Mouse (Mus musculus) CH12.LX (cell line): ENCODE data around the gene Klk7.

Source experiments
- CHD1 ChIP-seq: IDR thresholded peaks from 2 replicates; pipeline ENCODE4 v1.6.1; 2012; ENCODE audit warnings: low read depth, low read length, improper control_type of control experiment, inconsistent platforms
- CTCF ChIP-seq, 2 experiments: IDR thresholded peaks in 1 of 2; conservative IDR thresholded peaks in 1 of 2; 2 replicates each; pipeline ENCODE4 v1.5.1; 2011 to 2012; ENCODE audit warnings: low read depth in 2 of 2, low read length in 2 of 2, improper control_type of control experiment in 1 of 2, inconsistent platforms in 1 of 2, mild to moderate bottlenecking in 1 of 2, moderate library complexity in 1 of 2
- POLR2A ChIP-seq: IDR thresholded peaks from 2 replicates; pipeline ENCODE4 v1.6.1; 2011; ENCODE audit warnings: low read depth, mild to moderate bottlenecking, improper control_type of control experiment, low read length
- ZKSCAN1 ChIP-seq: IDR thresholded peaks from 2 replicates; pipeline ENCODE4 v1.6.1; 2012; ENCODE audit warnings: low read depth, inconsistent platforms, low read length, improper control_type of control experiment, borderline replicate concordance

DNA sequence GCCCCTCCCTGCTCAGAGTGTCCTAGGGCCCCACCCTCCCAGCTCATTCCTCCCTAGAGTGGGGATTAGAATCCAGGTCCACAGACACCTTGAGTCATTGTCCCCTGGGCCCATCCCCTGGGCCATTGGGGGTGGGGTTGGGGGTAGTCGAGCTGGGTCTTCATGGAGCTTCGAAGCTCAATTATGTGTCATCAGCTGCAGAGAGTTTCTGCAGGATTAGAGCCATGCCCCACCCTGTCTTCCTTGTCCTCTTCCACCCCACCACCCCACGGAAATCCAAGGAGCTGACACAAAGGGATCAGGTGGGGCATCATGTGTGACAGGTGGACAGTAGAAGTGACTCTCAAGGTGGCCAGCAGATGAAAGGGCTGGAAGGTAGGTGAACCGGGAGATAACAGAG lies 42.5 kb upstream of the Klk7 start, which contains the start of gene Klk12:
- TF ChIP-seq ZKSCAN1 (no peak), CTCF (conservative IDR thresholded peaks at IDR 0.05 in 1 of 2, IDR thresholded peaks at IDR 0.05 in 1 of 2; ENCODE audit: low read depth in 2 of 2, low read length in 2 of 2) (no peak), CHD1 (no peak), POLR2A (no peak)
